Mouse (Mus musculus) left cerebral cortex, postnatal 36 days (tissue): ENCODE results near the gene Tmem51. TPM values are rescaled to one million over a fixed set of nuclear protein-coding genes. Genes with fewer than 3 reads are reported as not detected.

Experiments
- DNase-seq, 2 experiments: peaks; one replicate each; pipeline ENCODE4 v3.0.0; 2021 to 2022; ENCODE audit warnings: low spot score in 2 of 2, mixed read lengths in 1 of 2
- intact Hi-C: fragments of 180-260 bp; cut with DNase I; formaldehyde crosslinking; loops from one replicate; pipeline ENCODE4 v1.15.1; 2025
- total RNA-seq, 2 experiments: library from RNA; stranded (reverse); gene quantifications; 2 replicates each; pipeline ENCODE4 v1.2.3; 2021

Tmem51 gene
- total RNA-seq, 2 experiments from 2014 or later = 4.8 to 5.4 TPM

- intact Hi-C loops = no loop called here
- DNase-seq = no peak
Measured at GRCm38 (mm10) chr4:141988178-141988577, 95.9 kb downstream of the Tmem51 start.

- peak; percentile 20 to 43 for DNase-seq
- intact Hi-C loops = no loop called here
Measured at GRCm38 (mm10) chr4:141983689-141984088, 100.4 kb downstream of the Tmem51 start.

GRCm38 (mm10) chr4:141981475-141981874 lies 102.6 kb downstream of the Tmem51 start:
- intact Hi-C loops = no loop called here
- no peak for DNase-seq

Other genes starting within 250 kb of the Tmem51 start
- not detected for gene Ctrc, start 237.9 kb downstream of the Tmem51 start, total RNA-seq
- gene Efhd2, start 209.4 kb downstream of the Tmem51 start, total RNA-seq = 100 to 1,000 TPM; 233 to 306 TPM
- 10 to 100 TPM in 1 of 2 experiments, 1 to 10 TPM in 1; 5.1 to 10.8 TPM for gene Fhad1, start 69.2 kb downstream of the Tmem51 start, total RNA-seq
- gene Kazn, start 155.1 kb upstream of the Tmem51 start, total RNA-seq = 100 to 1,000 TPM in 1 of 2 experiments, 10 to 100 TPM in 1; 80.6 to 112 TPM